ENCODE assay signal across 16 mouse cellular contexts in genomic region chr9:57947381-57948030, GRCm38 (mm10). TPM values are rescaled to one million over a fixed set of nuclear protein-coding genes. Genes with fewer than 3 reads are reported as not detected.
DNase-seq lines count a peak whose midpoint lies in the region; ATAC-seq and TF ChIP-seq lines count a peak whose summit lies in the region.
"Had no signal": no experiment of that assay in that cellular context is flagged by ENCODE, and none has a peak within 500 bp of the region (broad histone marks: within the 10 kb centered on the region; RNA-seq: fewer than 3 reads in every experiment).

No protein-coding gene starts in this region.

- H3K27ac ChIP-seq in cerebellum, adult 2 months (ENCODE audit: insufficient read depth, low read length), result peak overlapping the region; percentile 73
- H3K27ac ChIP-seq in embryonic facial prominence, embryonic 10.5 days (replicated peaks), result no peak overlapping the region
- H3K27ac ChIP-seq in intestine, embryonic 16.5 days (ENCODE audit: low read length), result no peak overlapping the region
- H3K27ac ChIP-seq: heart, embryonic 15.5 days; kidney, embryonic 15.5 days; macrophage; midbrain, embryonic 12.5 days had no signal

- no peak for TF ChIP-seq CTCF in cerebellum, adult 2 months (IDR thresholded peaks at IDR 0.05; ENCODE audit: borderline replicate concordance, insufficient read depth, low read depth, low read length)

- peaks cover 93% of the 10 kb centered on the region for H3K4me1 ChIP-seq in cerebellum, adult 2 months (ENCODE audit: control insufficient read depth, insufficient read depth, low read length)
- H3K4me1 ChIP-seq in embryonic facial prominence, embryonic 10.5 days, result peaks cover 60% of the 10 kb centered on the region
- peaks cover 20% of the 10 kb centered on the region for H3K4me1 ChIP-seq in intestine, embryonic 16.5 days (ENCODE audit: control insufficient read depth, insufficient read depth, low read length)

- no peaks in the 10 kb centered on the region for H3K9me3 ChIP-seq in embryonic facial prominence, embryonic 10.5 days
- H3K9me3 ChIP-seq in intestine, embryonic 16.5 days (ENCODE audit: control insufficient read depth, low read length), result no peaks in the 10 kb centered on the region
- H3K9me3 ChIP-seq: G1E; heart, embryonic 15.5 days; kidney, embryonic 15.5 days; midbrain, embryonic 12.5 days had no signal

- H3K9ac ChIP-seq in intestine, embryonic 16.5 days (ENCODE audit: low read depth, low read length), result no peak overlapping the region
- H3K9ac ChIP-seq: heart, embryonic 15.5 days; kidney, embryonic 15.5 days; midbrain, embryonic 12.5 days had no signal

- H3K4me2 ChIP-seq in intestine, embryonic 16.5 days (ENCODE audit: low read depth, low read length), result no peak overlapping the region
- H3K4me2 ChIP-seq: heart, embryonic 15.5 days; kidney, embryonic 15.5 days; midbrain, embryonic 12.5 days had no signal

- H3K36me3 ChIP-seq in embryonic facial prominence, embryonic 10.5 days (replicated peaks), result no peaks in the 10 kb centered on the region
- H3K36me3 ChIP-seq in intestine, embryonic 16.5 days (ENCODE audit: control insufficient read depth, insufficient read depth, low read length), result no peaks in the 10 kb centered on the region
- H3K36me3 ChIP-seq: G1E; heart, embryonic 15.5 days; kidney, embryonic 15.5 days; midbrain, embryonic 12.5 days had no signal

- 23% methylated on average over 7 of the region's 7 CpGs for WGBS in cerebellum, adult 2 months
- 57% methylated on average over 7 of the region's 7 CpGs for whole genome bisulfite sequencing in embryonic facial prominence, embryonic 10.5 days
- 55% methylated on average over 7 of the region's 7 CpGs for WGBS in intestine, embryonic 16.5 days

- peak overlapping the region; percentile 11 for H3K4me3 ChIP-seq in cerebellum, adult 2 months (replicated peaks; ENCODE audit: insufficient read depth, low read depth, low read length)
- H3K4me3 ChIP-seq in embryonic facial prominence, embryonic 10.5 days, result no peak overlapping the region
- H3K4me3 ChIP-seq in intestine, embryonic 16.5 days (ENCODE audit: low read length), result no peak overlapping the region
- H3K4me3 ChIP-seq: heart, embryonic 15.5 days; kidney, embryonic 15.5 days; midbrain, embryonic 12.5 days had no signal

- DNase-seq in heart, postnatal 36 days, result peak; percentile 13 to 17
- no peak for DNase-seq in heart, postnatal 14 days
- DNase-seq in brain, adult 2 months (ENCODE audit: low read depth, low spot score), result peak; percentile 89
- DNase-seq in cerebellum, adult 2 months, result peak; percentile 89
- DNase-seq in embryonic facial prominence, embryonic 10.5 days (ENCODE audit: low spot score), result peak; percentile 43
- no peak for DNase-seq in spleen, adult 12 weeks (ENCODE audit: low spot score)
- DNase-seq: adrenal gland, adult 8-10 months; gastrocnemius, postnatal 36 days; lung, adult 2 months had no signal

- TF ChIP-seq POLR2A in cerebellum, adult 2 months (IDR thresholded peaks at IDR 0.05; ENCODE audit: borderline replicate concordance, insufficient read depth, low read length), result no peak

- H3K27me3 ChIP-seq in cerebellum, adult 2 months (ENCODE audit: control insufficient read depth, insufficient read depth, low read length), result no peaks in the 10 kb centered on the region
- peaks cover 83% of the 10 kb centered on the region for H3K27me3 ChIP-seq in embryonic facial prominence, embryonic 10.5 days (replicated peaks; ENCODE audit: low read depth, poor library complexity, severe bottlenecking)
- no peaks in the 10 kb centered on the region for H3K27me3 ChIP-seq in intestine, embryonic 16.5 days (replicated peaks; ENCODE audit: control insufficient read depth, insufficient read depth, low read length)

- ATAC-seq in intestine, embryonic 16.5 days, result no peak

- intact Hi-C loops in heart, postnatal 36 days (cut with DNase I), result no loop called here
- intact Hi-C loops in heart, postnatal 14 days (cut with DNase I), result no loop called here

RNA-seq across cellular contexts. Expression of gene Sema7a, which starts 7.6 kb away (rescaled TPM):
- 10 to 100 TPM; 20.0 to 20.8 TPM for total RNA-seq in heart, postnatal 36 days (2021)
- total RNA-seq in heart, postnatal 14 days (2021), result 10 to 100 TPM; 38.9 to 43.7 TPM
- polyA plus RNA-seq in cerebellum, adult 2 months (2012; rRNA removed), result 177 and 189 TPM in 2 replicates
- 0.08 and 0.25 TPM in 2 replicates for polyA plus RNA-seq in embryonic facial prominence, embryonic 10.5 days (2016; fragmentation: Nextera tagmentation; extraction: Ambion mirVana)
- 0.54 and 0.72 TPM in 2 replicates for polyA plus RNA-seq in intestine, embryonic 16.5 days (2015; fragmentation: Nextera tagmentation; extraction: Ambion mirVana)
- total RNA-seq: G1E had no signal

RNA-seq across cellular contexts. Expression of gene Ubl7, which starts 36.7 kb away (rescaled TPM):
- 10 to 100 TPM; 78.9 to 82.4 TPM for total RNA-seq in heart, postnatal 36 days (2021)
- total RNA-seq in heart, postnatal 14 days (2021), result 10 to 100 TPM; 70.7 to 73.5 TPM
- 133 and 140 TPM in 2 replicates for polyA plus RNA-seq in cerebellum, adult 2 months (2012; rRNA removed)
- 118 and 130 TPM in 2 replicates for polyA plus RNA-seq in embryonic facial prominence, embryonic 10.5 days (2016; fragmentation: Nextera tagmentation; extraction: Ambion mirVana)
- 91.3 and 91.6 TPM in 2 replicates for polyA plus RNA-seq in intestine, embryonic 16.5 days (2015; fragmentation: Nextera tagmentation; extraction: Ambion mirVana)

RNA-seq across cellular contexts. Expression of gene Cyp11a1, which starts 58.7 kb away (rescaled TPM):
- total RNA-seq in heart, postnatal 36 days (2021), result under 1 TPM; 0.16 to 0.22 TPM
- under 1 TPM; 0.17 to 0.63 TPM for total RNA-seq in heart, postnatal 14 days (2021)
- 3.6 and 3.7 TPM in 2 replicates for polyA plus RNA-seq in cerebellum, adult 2 months (2012; rRNA removed)
- polyA plus RNA-seq in embryonic facial prominence, embryonic 10.5 days (2016; fragmentation: Nextera tagmentation; extraction: Ambion mirVana), result not detected in 2 replicates
- polyA plus RNA-seq in intestine, embryonic 16.5 days (2015; fragmentation: Nextera tagmentation; extraction: Ambion mirVana), result 6.4 and 22.4 TPM in 2 replicates
- total RNA-seq: gastrocnemius, postnatal 36 days; liver, adult 2 months had no signal
- polyA plus RNA-seq: liver, adult 2 months; macrophage had no signal

Comparison
In these comparisons a context has a peak if more than half of its experiments do, and no peak if none do; other contexts are left out.
1. DNase-seq: peak in heart, postnatal 36 days (2 of 2), brain, adult 2 months (single experiment), cerebellum, adult 2 months (2 of 2) and embryonic facial prominence, embryonic 10.5 days (single experiment); none in heart, postnatal 14 days (0 of 2) and spleen, adult 12 weeks (single experiment).
2. RNA of gene Sema7a, which starts 7.6 kb away (polyA plus RNA-seq): 177 to 189 TPM in cerebellum, adult 2 months; 0.54 to 0.72 TPM in intestine, embryonic 16.5 days and 0.08 to 0.25 TPM in embryonic facial prominence, embryonic 10.5 days; every median in the first group is over 100 times any median in the second.